19 mouse cellular contexts compared by ENCODE assay signal in the genomic region with DNA sequence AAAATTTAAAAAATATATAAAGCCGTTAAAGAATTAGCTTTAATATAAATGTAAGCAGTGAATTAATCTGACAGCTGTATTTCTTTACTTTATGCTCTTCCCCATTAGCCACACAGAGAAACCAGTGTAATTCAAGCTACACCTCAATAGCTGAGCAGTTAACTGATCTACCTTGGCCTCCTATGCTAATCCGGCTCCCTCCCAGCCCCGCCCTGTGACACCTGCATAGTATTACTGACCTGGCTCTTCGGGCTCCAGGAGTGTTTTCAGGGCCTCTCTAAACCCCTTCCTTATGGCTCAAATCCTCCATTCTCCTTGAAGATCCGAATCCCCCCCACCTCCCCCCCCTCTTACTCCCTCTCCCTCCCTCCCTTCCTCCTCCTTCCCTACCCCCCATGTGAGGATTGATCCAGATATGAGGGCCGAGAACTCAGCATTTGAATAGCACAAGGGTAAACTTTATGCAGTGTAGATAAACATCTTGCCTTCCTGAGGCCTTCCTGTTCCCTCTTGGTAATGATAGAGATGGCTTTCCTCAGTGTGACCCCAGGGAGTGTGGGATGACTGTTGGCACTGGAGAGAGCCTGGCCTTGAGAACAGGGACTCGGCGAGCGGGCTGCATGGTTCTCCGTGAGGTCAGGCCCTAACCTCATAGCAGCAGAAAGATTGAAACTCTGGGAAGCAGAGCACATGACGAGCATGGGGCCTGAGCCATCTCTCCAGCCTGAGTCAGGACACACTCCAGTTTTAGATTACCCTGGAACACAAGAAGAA. TPM values are rescaled to one million over a fixed set of nuclear protein-coding genes. Genes with fewer than 3 reads are reported as not detected.
"Had no signal": no experiment of that assay in that cellular context is flagged by ENCODE, and none has a peak within 500 bp of the region (broad histone marks: within the 10 kb centered on the region; RNA-seq: fewer than 3 reads in every experiment).

No protein-coding gene starts in this region.

- DNase-seq: kidney, adult 8-10 months; kidney, postnatal 36 days; layer of hippocampus, adult 9-11 months; layer of hippocampus, postnatal 36 days; liver; liver, embryonic 13.5 days; liver, postnatal 0 days; thymus, adult 2 months; thymus, postnatal 25 days had no signal

- H3K4me3 ChIP-seq: limb, embryonic 12.5 days; liver, embryonic 13.5 days; megakaryocyte, embryonic 14.5 days; midbrain, embryonic 15.5 days; neural tube, embryonic 12.5 days had no signal

- H3K27ac ChIP-seq: kidney, postnatal 0 days; limb, embryonic 12.5 days; liver, embryonic 13.5 days; macrophage; midbrain, embryonic 15.5 days; neural tube, embryonic 12.5 days; stomach, postnatal 0 days had no signal

- H3K27me3 ChIP-seq: limb, embryonic 12.5 days; liver, embryonic 13.5 days; megakaryocyte, embryonic 14.5 days; midbrain, embryonic 15.5 days; neural tube, embryonic 12.5 days had no signal

- H3K9ac ChIP-seq: limb, embryonic 12.5 days; liver, embryonic 13.5 days; liver, postnatal 0 days; midbrain, embryonic 15.5 days; neural tube, embryonic 12.5 days had no signal

- H3K9me3 ChIP-seq: limb, embryonic 12.5 days; liver, embryonic 13.5 days; megakaryocyte, embryonic 14.5 days; midbrain, embryonic 15.5 days; neural tube, embryonic 12.5 days had no signal

- H3K4me2 ChIP-seq: limb, embryonic 12.5 days; liver, embryonic 13.5 days; midbrain, embryonic 11.5 days; midbrain, embryonic 15.5 days; neural tube, embryonic 12.5 days had no signal

- ATAC-seq: liver, postnatal 0 days; midbrain, embryonic 15.5 days had no signal

RNA-seq across cellular contexts. Expression of gene Mfap2, which starts 42.6 kb away (rescaled TPM):
- total RNA-seq: monocyte, adult 5-6 weeks; neutrophil, adult 5-6 weeks had no signal
- polyA plus RNA-seq: macrophage had no signal
